Mouse (Mus musculus): ENCODE measurements around the gene Cox5a.
A peak's percentile ranks its signal among the peaks of the same experiment; 100 is the strongest.

GRCm38 (mm10) chr9:57504381-57504700, 16.7 kb upstream of the Cox5a start:
- TF ChIP-seq POLR2A (IDR thresholded peaks at IDR 0.05; ENCODE audit: low read depth, low read length) = no peak
- 0 out of 2 replicates have a peak, but pooled peaks have one; percentile 6 for TF ChIP-seq CTCF (IDR thresholded peaks at IDR 0.05; ENCODE audit: borderline replicate concordance, insufficient read depth, low read length)
